Mouse (Mus musculus): ENCODE results near the gene Rbp2. TPM values are rescaled to one million over a fixed set of nuclear protein-coding genes. Genes with fewer than 3 reads are reported as not detected.

Rbp2 gene
- not detected for total RNA-seq (2021)
- long read RNA-seq, experiment 1: 0 reads
- long read RNA-seq, experiment 2: 0 reads

- H3K4me3 ChIP-seq: no peak within 1 kb of the TSS
- no peak for TF ChIP-seq CTCF (conservative IDR thresholded peaks at IDR 0.05)
Observed at GRCm38 (mm10) chr9:98485815-98486214, at the start of gene Rbp2. Gene Rbp2 (plus strand): TSS chr9:98486115.

GRCm38 (mm10) chr9:98437819-98438218 lies 48.1 kb upstream of the Rbp2 start:
- Histone ChIP-seq H3K27ac (no peak overlapping the region), H3K4me3 (no peak overlapping the region)
- no peak for DNase-seq (ENCODE audit: low spot score in 2 of 2)
- TF ChIP-seq CTCF (conservative IDR thresholded peaks at IDR 0.05): no peak

More at GRCm38 (mm10) chr9:98485815-98486214, at the start of gene Rbp2:
- DNase-seq (ENCODE audit: low spot score in 2 of 2): no peak
- H3K27ac ChIP-seq: no peak within 1 kb of the TSS

DNA sequence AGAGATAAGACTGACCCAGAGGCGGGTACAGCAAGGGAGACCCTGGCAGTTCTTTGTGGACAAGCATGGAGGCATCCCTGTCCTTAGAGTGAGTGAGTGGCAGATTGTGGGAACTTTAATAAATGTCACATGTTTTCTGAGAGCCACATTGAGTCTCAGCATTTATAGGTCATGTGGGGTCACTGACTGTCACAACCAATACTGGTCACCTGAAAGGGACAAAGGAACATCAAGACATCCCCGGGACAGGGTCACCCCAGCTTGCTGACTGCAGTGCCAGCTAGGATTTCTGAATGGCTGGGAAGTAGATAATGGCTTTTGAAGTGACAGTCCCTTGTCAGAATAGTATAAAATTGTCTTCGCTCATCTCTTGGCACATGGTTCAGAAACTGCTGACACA lies 46.8 kb upstream of the Rbp2 start:
- TF ChIP-seq CTCF (conservative IDR thresholded peaks at IDR 0.05): no peak
- DNase-seq (ENCODE audit: low spot score in 2 of 2): no peak
- H3K27ac ChIP-seq: no peak overlapping the region
- no peak overlapping the region for H3K4me3 ChIP-seq

DNA sequence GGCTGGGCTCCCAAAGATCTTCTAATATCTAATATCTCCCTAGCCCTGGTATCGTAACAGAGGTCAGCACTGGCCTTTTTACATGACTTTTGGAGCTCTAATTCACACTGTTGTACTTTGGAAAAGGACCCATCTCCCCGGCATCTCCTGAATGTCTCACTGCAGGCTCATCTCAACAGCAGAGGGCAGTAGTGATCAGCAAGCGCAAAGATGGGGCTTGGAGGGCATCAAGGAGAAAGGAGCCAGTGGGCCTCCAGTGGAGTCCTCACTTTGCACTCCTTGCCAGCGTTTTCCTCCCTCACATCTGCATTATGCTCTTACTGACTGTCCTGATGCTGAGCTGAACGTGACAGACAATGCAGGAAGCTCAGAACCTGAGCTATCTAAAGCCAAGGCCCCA lies 43.3 kb upstream of the Rbp2 start:
- Histone ChIP-seq H3K27ac (no peak overlapping the region), H3K4me3 (no peak overlapping the region)
- peak; percentile 86 for TF ChIP-seq CTCF (conservative IDR thresholded peaks at IDR 0.05)
- peak; percentile 32 to 46 for DNase-seq (ENCODE audit: low spot score in 2 of 2)

- TF ChIP-seq CTCF (conservative IDR thresholded peaks at IDR 0.05): no peak
- H3K27ac ChIP-seq: no peak overlapping the region
- no peak for DNase-seq (ENCODE audit: low spot score in 2 of 2)
- no peak overlapping the region for H3K4me3 ChIP-seq
Observed at GRCm38 (mm10) chr9:98445359-98446149, 40.4 kb upstream of the Rbp2 start.

DNA sequence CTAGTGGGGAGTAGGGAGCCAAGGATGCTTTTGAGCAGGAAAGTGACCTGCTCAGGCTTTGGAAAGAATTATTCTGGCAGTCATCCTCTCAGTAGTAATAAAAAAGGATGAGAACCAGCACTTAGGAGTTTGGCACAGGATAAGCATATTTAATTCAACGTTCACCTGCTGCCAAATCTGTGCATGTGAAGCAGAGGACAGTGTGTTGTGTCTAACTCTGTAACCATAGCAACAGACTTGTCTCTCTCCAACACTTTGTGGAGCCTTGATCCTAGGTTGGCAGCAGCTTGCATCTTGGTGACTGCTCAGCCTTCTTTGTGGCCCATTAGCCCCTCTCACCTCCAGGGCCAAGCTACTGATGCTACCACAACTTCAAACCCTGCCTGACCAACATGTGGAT lies 34.9 kb upstream of the Rbp2 start:
- no peak overlapping the region for H3K27ac ChIP-seq
- H3K4me3 ChIP-seq: no peak overlapping the region
- TF ChIP-seq CTCF (conservative IDR thresholded peaks at IDR 0.05): no peak
- DNase-seq (ENCODE audit: low spot score in 2 of 2): peak in 1 of 2 experiments; percentile 43

DNA sequence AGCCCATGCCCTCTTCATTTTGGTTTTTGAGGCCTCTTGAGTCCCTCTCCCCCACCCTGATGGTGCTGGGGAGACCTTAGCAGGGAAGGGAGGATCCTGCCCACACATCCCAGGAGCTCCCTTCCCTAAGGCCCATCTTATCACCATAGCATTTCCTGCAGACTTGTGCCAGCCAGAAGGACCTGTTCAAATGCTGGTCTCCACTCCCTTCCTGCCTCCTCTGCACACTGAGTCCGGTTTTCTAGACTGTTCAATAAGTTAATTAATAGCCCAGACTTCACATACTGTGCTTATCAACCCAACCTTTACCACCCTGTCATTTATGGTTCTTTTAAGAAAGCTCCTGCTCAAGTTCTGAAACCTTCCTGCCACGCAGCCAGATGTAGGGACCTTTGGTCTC lies 19.2 kb upstream of the Rbp2 start:
- no peak overlapping the region for H3K4me3 ChIP-seq
- H3K27ac ChIP-seq: no peak overlapping the region
- DNase-seq (ENCODE audit: low spot score in 2 of 2): no peak
- no peak for TF ChIP-seq CTCF (conservative IDR thresholded peaks at IDR 0.05)

- no peak for DNase-seq (ENCODE audit: low spot score in 2 of 2)
- Histone ChIP-seq H3K27ac (no peak overlapping the region), H3K4me3 (no peak overlapping the region)
- TF ChIP-seq CTCF (conservative IDR thresholded peaks at IDR 0.05): no peak
Observed at GRCm38 (mm10) chr9:98480172-98480749, 5.7 kb upstream of the Rbp2 start.

GRCm38 (mm10) chr9:98482256-98482655 lies 3.7 kb upstream of the Rbp2 start:
- DNase-seq (ENCODE audit: low spot score in 2 of 2): no peak
- H3K27ac ChIP-seq: no peak overlapping the region
- TF ChIP-seq CTCF (conservative IDR thresholded peaks at IDR 0.05): no peak
- H3K4me3 ChIP-seq: no peak overlapping the region

DNA sequence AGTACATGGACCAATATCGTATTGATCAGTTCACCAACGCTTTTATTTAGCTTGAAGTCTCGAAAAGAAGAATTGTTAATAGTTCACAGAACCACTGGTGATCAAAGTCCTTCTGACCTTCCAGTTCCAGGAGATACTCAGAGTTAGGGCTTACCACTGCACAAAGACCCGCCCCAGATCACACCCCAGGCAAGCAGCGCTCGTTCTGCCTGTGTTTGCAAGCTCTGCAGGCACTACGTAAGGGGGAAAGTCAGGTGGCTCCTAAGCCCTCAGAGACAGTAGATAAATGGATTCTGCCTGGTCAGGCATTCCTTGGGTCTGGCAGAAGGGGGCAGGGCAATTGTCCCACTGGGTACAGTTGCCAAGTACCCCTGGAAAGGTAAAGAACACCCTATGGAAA lies 895 bp upstream of the Rbp2 start:
- no peak overlapping the region for H3K4me3 ChIP-seq
- DNase-seq (ENCODE audit: low spot score in 2 of 2): no peak
- TF ChIP-seq CTCF (conservative IDR thresholded peaks at IDR 0.05): no peak
- H3K27ac ChIP-seq: no peak overlapping the region

DNA sequence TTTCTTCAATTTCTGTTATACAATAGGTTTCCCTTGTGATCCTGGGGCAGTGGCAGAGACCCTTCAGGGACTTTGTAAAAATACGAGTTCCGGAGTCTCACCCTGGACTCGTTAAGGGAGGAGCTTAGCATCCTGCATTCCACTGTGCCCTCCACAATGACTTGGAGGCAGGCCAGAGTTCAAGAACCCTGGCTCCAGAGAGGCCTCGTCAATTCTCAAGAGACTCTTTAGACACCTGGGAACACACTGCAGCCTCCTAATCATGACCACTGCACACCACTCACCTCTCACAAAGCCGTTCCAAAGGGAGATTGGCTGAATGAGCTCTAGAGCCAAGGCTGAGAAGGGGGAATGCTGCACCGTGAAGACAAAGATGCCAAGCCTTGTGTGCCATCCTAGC lies 1.4 kb downstream of the Rbp2 start:
- H3K27ac ChIP-seq: no peak overlapping the region
- DNase-seq (ENCODE audit: low spot score in 2 of 2): no peak
- H3K4me3 ChIP-seq: no peak overlapping the region
- TF ChIP-seq CTCF (conservative IDR thresholded peaks at IDR 0.05): no peak

DNA sequence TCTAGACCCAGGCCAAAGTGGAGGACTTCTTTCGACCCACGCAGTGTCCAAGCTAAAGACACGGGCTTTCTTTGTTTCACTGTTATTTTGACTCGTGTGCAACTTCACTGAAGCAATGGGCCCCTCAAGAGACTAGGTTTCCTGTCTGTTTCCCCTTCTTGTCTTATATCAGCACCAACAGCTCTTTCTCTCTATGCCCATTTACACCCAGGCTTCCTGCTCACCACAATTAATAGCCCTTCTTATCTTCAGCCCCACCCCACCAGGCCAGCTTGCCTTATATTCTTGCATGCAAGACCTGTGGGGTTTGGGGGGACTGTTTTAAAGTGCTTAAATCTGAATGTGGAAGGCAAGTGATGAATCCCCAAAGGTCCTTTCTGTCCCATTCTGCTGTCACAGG lies 3.6 kb downstream of the Rbp2 start:
- Histone ChIP-seq H3K4me3 (no peak overlapping the region), H3K27ac (no peak overlapping the region)
- TF ChIP-seq CTCF (conservative IDR thresholded peaks at IDR 0.05): no peak
- DNase-seq (ENCODE audit: low spot score in 2 of 2): no peak

DNA sequence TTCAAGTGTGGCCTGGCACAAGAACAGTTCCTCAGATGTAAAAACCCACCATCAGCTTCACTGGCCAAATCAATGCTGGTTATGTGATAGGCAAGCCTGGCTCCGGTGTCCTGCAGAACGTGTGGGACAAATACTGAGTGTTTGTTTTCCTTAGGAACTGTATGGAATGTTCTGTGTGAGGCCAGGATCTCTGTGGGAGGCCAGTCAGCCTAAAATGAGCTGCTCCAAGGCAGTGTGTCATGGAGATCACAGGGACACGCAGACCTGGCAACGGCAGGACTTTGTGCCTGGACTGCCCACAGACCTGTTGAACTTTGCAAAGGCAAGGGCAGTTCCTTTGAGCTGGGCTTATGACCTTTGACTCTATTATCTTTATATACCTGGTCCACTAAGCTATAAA lies 4.2 kb downstream of the Rbp2 start:
- TF ChIP-seq CTCF (conservative IDR thresholded peaks at IDR 0.05): no peak

GRCm38 (mm10) chr9:98491071-98491470 lies 5.2 kb downstream of the Rbp2 start:
- TF ChIP-seq CTCF (conservative IDR thresholded peaks at IDR 0.05): no peak
- no peak overlapping the region for H3K4me3 ChIP-seq

More for the DNA sequence above, 4.2 kb downstream of the Rbp2 start:
- no peak for DNase-seq (ENCODE audit: low spot score in 2 of 2)
- no peak overlapping the region for H3K4me3 ChIP-seq
- H3K27ac ChIP-seq: no peak overlapping the region

More at GRCm38 (mm10) chr9:98491071-98491470, 5.2 kb downstream of the Rbp2 start:
- DNase-seq (ENCODE audit: low spot score in 2 of 2): no peak
- H3K27ac ChIP-seq: no peak overlapping the region

All from layer of hippocampus, adult 2 months (tissue).